Mouse (Mus musculus) liver, adult 2 months (tissue): ENCODE results near the gene Trim2.

Experiments used
- CTCF ChIP-seq: fragments of 200-500 bp; IDR thresholded peaks from 2 replicates; pipeline ENCODE4 v1.5.1; 2011; ENCODE audit warnings: low read depth, low read length, control low read depth
- POLR2A ChIP-seq: fragments of 200-500 bp; IDR thresholded peaks from 2 replicates; pipeline ENCODE4 v1.6.1; 2011; ENCODE audit warnings: low read length, control low read depth; ENCODE audit not compliant: insufficient read depth; ENCODE audit errors: extremely low read depth

- TF ChIP-seq POLR2A, result no peak
- no peak for TF ChIP-seq CTCF
These were observed 38.9 kb upstream of the Trim2 start for GRCm38 (mm10) chr3:84345646-84345980.
